Mouse (Mus musculus): Measurements from ENCODE around the gene C2cd3.

- no peak for TF ChIP-seq HCFC1 (IDR thresholded peaks at IDR 0.05; ENCODE audit: low read depth, low read length)
- no peak for TF ChIP-seq E2F4 (IDR thresholded peaks at IDR 0.05; ENCODE audit: borderline replicate concordance, low read depth, low read length)
- no peak for TF ChIP-seq CTCF (IDR thresholded peaks at IDR 0.05 in 2 of 3, conservative IDR thresholded peaks at IDR 0.05 in 1 of 3; ENCODE audit: control insufficient read depth in 1 of 3, insufficient read depth in 1 of 3, low read depth in 2 of 3, low read length in 3 of 3, poor library complexity in 1 of 3, severe bottlenecking in 1 of 3)
- no peak for TF ChIP-seq TBP (IDR thresholded peaks at IDR 0.05; ENCODE audit: low read depth, low read length)
- no peak for TF ChIP-seq JUND (IDR thresholded peaks at IDR 0.05; ENCODE audit: low read depth, low read length)
- no peak for TF ChIP-seq EP300 (IDR thresholded peaks at IDR 0.05; ENCODE audit: low read depth in 1 of 2, low read length in 2 of 2)
- TF ChIP-seq SMC3 (IDR thresholded peaks at IDR 0.05; ENCODE audit: low read depth, low read length) = no peak
- no peak for TF ChIP-seq ELF1 (IDR thresholded peaks at IDR 0.05; ENCODE audit: low read depth, low read length)
- TF ChIP-seq RCOR1 (IDR thresholded peaks at IDR 0.05; ENCODE audit: low read depth, low read length) = no peak
- no peak for TF ChIP-seq MYC (IDR thresholded peaks at IDR 0.05; ENCODE audit: low read depth, low read length)
- TF ChIP-seq ZMIZ1 (IDR thresholded peaks at IDR 0.05; ENCODE audit: low read depth, low read length) = no peak
- no peak for TF ChIP-seq MAFK (IDR thresholded peaks at IDR 0.05; ENCODE audit: borderline replicate concordance, low read depth, low read length)
- TF ChIP-seq NELFE (IDR thresholded peaks at IDR 0.05; ENCODE audit: low read depth, low read length) = no peak
Observed at GRCm38 (mm10) chr7:100323721-100324120, 48.3 kb upstream of the C2cd3 start.
